Mouse (Mus musculus): Measurements from ENCODE around the gene Ccdc8. TPM values are rescaled to one million over a fixed set of nuclear protein-coding genes. Genes with fewer than 3 reads are reported as not detected.

Gene Ccdc8
- polyA plus RNA-seq, 1 experiment from 2014 or later: 4.5 TPM

DNA sequence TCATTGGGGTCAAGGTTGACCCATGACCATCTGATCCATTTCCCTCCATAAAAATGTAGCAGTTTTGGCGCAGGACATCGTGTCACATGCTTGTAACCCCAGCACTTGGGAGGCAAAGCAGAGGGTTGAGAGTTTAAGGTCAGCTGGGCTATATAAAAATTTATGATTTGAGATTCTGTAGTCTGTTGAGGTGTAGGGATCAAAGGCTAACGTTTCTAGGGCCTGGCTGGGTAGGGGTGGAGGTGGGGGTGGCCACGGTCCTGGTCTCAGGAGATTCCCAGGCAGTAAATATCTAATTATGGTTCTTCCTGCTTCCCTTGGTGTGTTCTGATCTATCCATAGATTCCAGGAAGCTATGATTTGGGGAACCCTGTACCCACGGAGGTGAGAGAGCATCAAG, 30.8 kb upstream of the Ccdc8 start:
- no peak overlapping the region for H3K9ac ChIP-seq (replicated peaks; ENCODE audit: low read length)
- no peak overlapping the region for H3K4me3 ChIP-seq (replicated peaks; ENCODE audit: low read depth, low read length)
- ATAC-seq (ENCODE audit: low FRiP score, low TSS enrichment) (no peak), DNase-seq (no peak)
- H3K4me1 ChIP-seq (ENCODE audit: control insufficient read depth, insufficient read depth, low read length): peaks cover 50% of the 10 kb centered on the region
- no peaks in the 10 kb centered on the region for H3K9me3 ChIP-seq (ENCODE audit: control insufficient read depth, low read length)
- no peaks in the 10 kb centered on the region for H3K27me3 ChIP-seq (ENCODE audit: control insufficient read depth, insufficient read depth, low read length)
- WGBS: 83% methylated on average over 5 of the region's 5 CpGs
- H3K27ac ChIP-seq (replicated peaks; ENCODE audit: low read depth, low read length): no peak overlapping the region
- H3K36me3 ChIP-seq (ENCODE audit: control insufficient read depth, insufficient read depth, low read length): 0 out of 2 replicates have a peak, but pooled peaks cover 8% of the 10 kb centered on the region
- H3K4me2 ChIP-seq (ENCODE audit: low read length): peak overlapping the region; percentile 79

DNA sequence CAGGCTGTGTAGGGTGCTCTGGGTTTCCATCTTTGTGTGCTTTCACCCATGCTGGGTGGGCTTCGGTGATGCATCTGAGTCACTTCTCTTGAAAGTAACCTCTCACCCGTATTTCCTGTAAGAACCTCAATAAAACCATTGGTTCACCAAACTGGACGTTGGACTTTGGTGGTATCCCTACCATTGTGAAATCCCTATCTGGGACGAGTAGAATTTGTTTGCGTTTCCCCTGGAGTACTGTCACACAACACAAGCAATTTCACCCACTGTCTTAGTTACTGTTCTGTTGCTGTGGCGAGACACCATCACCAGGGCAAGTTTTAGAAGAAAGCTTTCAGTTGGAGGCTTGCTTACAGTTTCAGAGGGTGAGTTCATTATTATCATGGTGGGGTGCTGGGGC, 24.1 kb upstream of the Ccdc8 start:
- Histone ChIP-seq H3K9ac (replicated peaks; ENCODE audit: low read length) (no peak overlapping the region), H3K36me3 (ENCODE audit: control insufficient read depth, insufficient read depth, low read length) (0 out of 2 replicates have a peak, but pooled peaks cover 2% of the 10 kb centered on the region), H3K9me3 (ENCODE audit: control insufficient read depth, low read length) (no peaks in the 10 kb centered on the region), H3K4me1 (ENCODE audit: control insufficient read depth, insufficient read depth, low read length) (no peaks in the 10 kb centered on the region), H3K27ac (replicated peaks; ENCODE audit: low read depth, low read length) (no peak overlapping the region), H3K4me2 (ENCODE audit: low read length) (no peak overlapping the region), H3K4me3 (replicated peaks; ENCODE audit: low read depth, low read length) (no peak overlapping the region), H3K27me3 (ENCODE audit: control insufficient read depth, insufficient read depth, low read length) (no peaks in the 10 kb centered on the region)
- 91% methylated on average over 6 of the region's 6 CpGs for WGBS
- DNase-seq (no peak), ATAC-seq (ENCODE audit: low FRiP score, low TSS enrichment) (no peak)

DNA sequence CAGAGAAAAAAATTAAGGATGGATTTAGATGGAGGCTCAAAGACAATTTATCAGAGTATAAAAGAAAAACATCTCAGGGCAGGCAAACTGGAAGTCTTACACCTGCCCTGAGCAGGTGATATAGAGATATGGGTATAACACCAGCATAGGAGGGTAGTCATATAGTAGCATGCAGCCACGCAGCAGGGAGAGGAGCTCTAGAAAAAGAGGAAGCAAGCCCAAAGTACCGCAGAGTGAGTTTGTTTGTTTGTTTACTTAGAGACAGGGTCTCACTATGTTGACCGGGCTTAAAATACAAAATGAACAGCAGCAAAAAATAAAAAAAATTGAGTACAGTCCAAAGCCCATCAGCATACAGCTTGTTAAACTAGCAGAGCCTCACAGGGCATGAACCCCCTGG, 21.3 kb upstream of the Ccdc8 start:
- Histone ChIP-seq H3K9me3 (ENCODE audit: control insufficient read depth, low read length) (no peaks in the 10 kb centered on the region), H3K4me2 (ENCODE audit: low read length) (no peak overlapping the region), H3K36me3 (ENCODE audit: control insufficient read depth, insufficient read depth, low read length) (no peaks in the 10 kb centered on the region), H3K4me3 (replicated peaks; ENCODE audit: low read depth, low read length) (no peak overlapping the region), H3K9ac (replicated peaks; ENCODE audit: low read length) (no peak overlapping the region), H3K4me1 (ENCODE audit: control insufficient read depth, insufficient read depth, low read length) (no peaks in the 10 kb centered on the region), H3K27me3 (ENCODE audit: control insufficient read depth, insufficient read depth, low read length) (no peaks in the 10 kb centered on the region), H3K27ac (replicated peaks; ENCODE audit: low read depth, low read length) (no peak overlapping the region)
- no peak for DNase-seq
- no peak for ATAC-seq (ENCODE audit: low FRiP score, low TSS enrichment)
- WGBS: 88% methylated on average over 3 of the region's 3 CpGs

DNA sequence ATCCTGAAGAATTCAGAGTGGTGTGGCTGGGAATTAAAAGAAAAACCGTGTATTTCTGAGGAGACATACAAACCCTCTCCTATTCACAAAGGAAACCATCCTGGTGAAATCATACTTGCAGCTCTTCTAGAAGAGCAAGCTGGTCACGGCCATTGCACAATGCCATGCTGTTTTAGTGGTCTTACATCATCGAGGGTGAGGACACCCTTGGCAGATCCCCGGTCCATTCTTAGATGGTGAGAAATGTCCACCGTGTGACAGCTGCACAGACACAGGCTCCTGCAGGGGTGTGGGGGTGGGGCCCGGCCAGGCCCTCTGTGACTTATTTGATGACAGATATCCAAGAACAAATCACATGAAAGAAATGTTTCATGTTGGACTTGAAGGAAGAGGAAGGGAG, 18.5 kb upstream of the Ccdc8 start:
- Histone ChIP-seq H3K4me2 (ENCODE audit: low read length) (no peak overlapping the region), H3K9ac (replicated peaks; ENCODE audit: low read length) (no peak overlapping the region), H3K4me3 (replicated peaks; ENCODE audit: low read depth, low read length) (no peak overlapping the region), H3K36me3 (ENCODE audit: control insufficient read depth, insufficient read depth, low read length) (no peaks in the 10 kb centered on the region), H3K27me3 (ENCODE audit: control insufficient read depth, insufficient read depth, low read length) (no peaks in the 10 kb centered on the region), H3K27ac (replicated peaks; ENCODE audit: low read depth, low read length) (no peak overlapping the region), H3K9me3 (ENCODE audit: control insufficient read depth, low read length) (no peaks in the 10 kb centered on the region), H3K4me1 (ENCODE audit: control insufficient read depth, insufficient read depth, low read length) (no peaks in the 10 kb centered on the region)
- 69% methylated on average over 6 of the region's 6 CpGs for WGBS
- DNase-seq: no peak
- no peak for ATAC-seq (ENCODE audit: low FRiP score, low TSS enrichment)

DNA sequence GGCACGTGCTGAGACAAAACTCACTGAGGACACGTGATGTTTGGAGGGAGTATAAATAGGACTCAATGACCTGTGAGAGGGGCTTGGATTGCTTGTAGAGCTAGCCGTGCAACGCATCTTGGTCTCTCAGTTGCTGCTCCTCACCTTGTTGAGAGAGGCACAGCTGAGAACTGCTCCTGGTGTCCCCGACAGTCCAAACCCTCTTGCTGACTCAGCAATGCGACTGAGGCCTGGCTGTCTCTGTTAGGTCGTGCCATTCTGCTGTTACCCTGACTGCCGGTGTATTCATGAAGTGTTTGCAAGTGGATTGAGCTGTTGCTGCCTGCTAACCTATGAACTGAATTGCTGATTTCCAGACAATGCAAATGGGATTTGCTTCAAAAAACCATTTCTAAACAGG, 16.2 kb upstream of the Ccdc8 start:
- H3K27ac ChIP-seq (replicated peaks; ENCODE audit: low read depth, low read length): no peak overlapping the region
- 56% methylated on average over 8 of the region's 8 CpGs for WGBS
- H3K27me3 ChIP-seq (ENCODE audit: control insufficient read depth, insufficient read depth, low read length): no peaks in the 10 kb centered on the region
- no peak overlapping the region for H3K9ac ChIP-seq (replicated peaks; ENCODE audit: low read length)
- H3K9me3 ChIP-seq (ENCODE audit: control insufficient read depth, low read length): no peaks in the 10 kb centered on the region
- no peak overlapping the region for H3K4me3 ChIP-seq (replicated peaks; ENCODE audit: low read depth, low read length)
- H3K4me1 ChIP-seq (ENCODE audit: control insufficient read depth, insufficient read depth, low read length): 0 out of 2 replicates have a peak, but pooled peaks cover 4% of the 10 kb centered on the region
- no peak for DNase-seq
- H3K36me3 ChIP-seq (ENCODE audit: control insufficient read depth, insufficient read depth, low read length): no peaks in the 10 kb centered on the region
- no peak overlapping the region for H3K4me2 ChIP-seq (ENCODE audit: low read length)
- ATAC-seq (ENCODE audit: low FRiP score, low TSS enrichment): no peak

DNA sequence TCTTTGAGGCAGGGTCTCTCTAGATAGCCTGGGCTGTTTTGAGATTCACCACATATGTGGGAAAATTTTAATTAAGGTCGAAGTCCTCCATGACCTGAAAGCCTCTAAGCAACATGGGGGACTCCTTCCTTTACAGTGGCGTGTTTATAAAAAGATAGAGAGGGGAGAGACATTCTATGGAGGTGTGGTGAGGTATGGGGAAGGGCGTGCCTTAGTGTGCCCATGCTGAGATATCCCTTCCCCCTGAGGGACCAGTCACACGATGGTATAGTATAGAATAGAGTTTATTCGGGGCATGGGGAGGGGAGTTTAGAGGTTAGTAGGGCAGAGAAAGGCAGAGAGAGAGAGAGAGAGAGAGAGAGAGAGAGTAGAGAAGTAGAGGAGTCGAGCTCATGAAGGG, 14.3 kb upstream of the Ccdc8 start:
- no peak overlapping the region for H3K27ac ChIP-seq (replicated peaks; ENCODE audit: low read depth, low read length)
- no peaks in the 10 kb centered on the region for H3K27me3 ChIP-seq (ENCODE audit: control insufficient read depth, insufficient read depth, low read length)
- 80% methylated on average over 6 of the region's 6 CpGs for WGBS
- no peaks in the 10 kb centered on the region for H3K9me3 ChIP-seq (ENCODE audit: control insufficient read depth, low read length)
- no peak for DNase-seq
- H3K4me2 ChIP-seq (ENCODE audit: low read length): no peak overlapping the region
- H3K4me1 ChIP-seq (ENCODE audit: control insufficient read depth, insufficient read depth, low read length): peaks cover 18% of the 10 kb centered on the region; the same call in 1 of the 2 replicates
- no peak overlapping the region for H3K4me3 ChIP-seq (replicated peaks; ENCODE audit: low read depth, low read length)
- ATAC-seq (ENCODE audit: low FRiP score, low TSS enrichment): no peak
- no peak overlapping the region for H3K9ac ChIP-seq (replicated peaks; ENCODE audit: low read length)
- no peaks in the 10 kb centered on the region for H3K36me3 ChIP-seq (ENCODE audit: control insufficient read depth, insufficient read depth, low read length)

DNA sequence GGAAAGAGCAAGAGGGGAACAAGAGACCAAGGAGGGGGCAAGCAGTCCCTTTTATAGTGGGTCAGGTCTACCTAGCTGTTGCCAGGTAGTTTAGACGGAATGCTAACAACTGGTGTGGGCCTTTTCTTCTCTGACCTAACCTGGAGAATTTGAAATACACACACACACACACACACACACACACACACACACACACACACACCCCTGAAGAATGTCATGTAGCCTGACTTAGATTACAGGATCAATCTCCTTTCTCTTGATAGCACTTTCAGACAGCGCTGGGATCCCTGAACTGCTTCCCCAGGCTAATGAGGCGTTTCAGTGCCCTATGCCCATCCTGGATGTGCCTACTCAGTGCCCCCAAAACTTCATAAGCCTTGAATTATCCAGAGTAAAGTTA, 13.9 kb upstream of the Ccdc8 start:
- DNase-seq: no peak
- ATAC-seq (ENCODE audit: low FRiP score, low TSS enrichment): no peak
- 81% methylated on average over 3 of the region's 3 CpGs for WGBS

DNA sequence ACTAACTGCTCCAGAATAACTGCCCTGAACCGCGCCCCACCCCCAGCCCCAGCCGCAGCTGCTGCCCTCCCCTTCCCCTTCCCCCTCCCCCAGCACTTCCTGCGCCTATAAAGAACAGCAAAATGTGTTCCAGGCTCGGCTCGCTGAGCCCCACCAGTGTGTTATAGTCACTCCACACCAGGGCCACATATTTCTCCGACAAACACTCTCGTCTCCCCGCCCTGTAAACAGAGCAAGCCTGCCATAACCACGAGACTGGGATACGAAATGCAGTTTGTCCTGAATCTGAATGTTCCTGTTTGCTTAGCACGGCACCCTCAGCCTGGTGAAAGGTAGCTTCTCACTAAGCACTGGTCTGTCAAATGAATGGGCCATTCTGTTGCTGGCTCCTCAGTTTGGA, 12.2 kb upstream of the Ccdc8 start:
- peak overlapping the region; percentile 37; the same call in 1 of the 2 replicates for H3K9ac ChIP-seq (replicated peaks; ENCODE audit: low read length)
- WGBS: 9% methylated on average over 12 of the region's 12 CpGs

More for the DNA sequence above, 13.9 kb upstream of the Ccdc8 start:
- no peaks in the 10 kb centered on the region for H3K27me3 ChIP-seq (ENCODE audit: control insufficient read depth, insufficient read depth, low read length)
- H3K27ac ChIP-seq (replicated peaks; ENCODE audit: low read depth, low read length): no peak overlapping the region
- no peak overlapping the region for H3K4me3 ChIP-seq (replicated peaks; ENCODE audit: low read depth, low read length)
- no peaks in the 10 kb centered on the region for H3K9me3 ChIP-seq (ENCODE audit: control insufficient read depth, low read length)
- H3K4me1 ChIP-seq (ENCODE audit: control insufficient read depth, insufficient read depth, low read length): peaks cover 22% of the 10 kb centered on the region; the same call in 1 of the 2 replicates
- H3K4me2 ChIP-seq (ENCODE audit: low read length): no peak overlapping the region
- H3K9ac ChIP-seq (replicated peaks; ENCODE audit: low read length): no peak overlapping the region
- no peaks in the 10 kb centered on the region for H3K36me3 ChIP-seq (ENCODE audit: control insufficient read depth, insufficient read depth, low read length)

DNA sequence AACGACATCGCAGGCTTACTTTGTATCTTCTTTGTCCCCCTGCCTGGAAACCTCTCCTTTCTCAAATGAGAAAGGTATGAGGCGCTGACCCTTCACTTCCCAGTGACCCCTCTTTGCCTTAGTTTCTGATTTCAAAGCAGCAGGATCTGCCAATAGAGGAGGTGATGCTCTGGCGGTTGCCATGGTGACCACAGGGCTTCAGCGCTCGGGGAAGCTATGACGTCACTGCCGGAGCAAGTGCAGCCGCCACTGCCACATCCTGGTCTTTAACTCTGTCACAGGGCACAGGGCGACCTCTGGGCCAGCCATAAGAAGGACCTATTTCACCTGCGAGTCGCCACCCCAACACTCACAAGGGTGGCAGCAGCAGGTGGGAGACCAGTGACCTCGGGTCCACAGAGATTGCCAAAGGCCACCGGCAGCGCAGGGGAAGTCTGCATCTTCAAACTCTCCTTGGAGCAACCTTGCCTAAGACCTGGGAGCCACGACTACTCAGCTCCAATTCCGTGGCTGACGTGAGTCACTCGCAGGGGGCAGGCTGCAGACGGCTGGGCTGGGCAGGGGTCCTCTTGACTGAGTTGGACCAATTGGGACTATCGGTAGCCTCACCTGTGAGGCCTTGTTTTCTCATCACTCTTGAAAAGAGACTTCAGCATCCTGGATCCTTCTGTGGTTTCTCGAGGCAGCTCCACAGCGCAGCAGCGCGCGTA, 9.5 kb upstream of the Ccdc8 start, which contains the start of gene Gm42372:
Gene Gm42372, plus strand, starts transcription at position 228 of the 710 bp plus-strand sequence.
- H3K4me2 ChIP-seq (ENCODE audit: low read length): peak within 1 kb of the TSS; percentile 86
- WGBS: 17% methylated on average over 26 of the region's 26 CpGs
- H3K27ac ChIP-seq (replicated peaks; ENCODE audit: low read depth, low read length): peak within 1 kb of the TSS; percentile 71
- DNase-seq (peak; percentile 96), ATAC-seq (ENCODE audit: low FRiP score, low TSS enrichment) (peak; percentile 82)
- no peaks in the 10 kb centered on the region for H3K9me3 ChIP-seq (ENCODE audit: control insufficient read depth, low read length)
- no peaks in the 10 kb centered on the region for H3K27me3 ChIP-seq (ENCODE audit: control insufficient read depth, insufficient read depth, low read length)
- H3K4me3 ChIP-seq (replicated peaks; ENCODE audit: low read depth, low read length): peak within 1 kb of the TSS; percentile 45
- H3K36me3 ChIP-seq (ENCODE audit: control insufficient read depth, insufficient read depth, low read length): no peaks in the 10 kb centered on the region
- peaks cover 37% of the 10 kb centered on the region; the same call in 1 of the 2 replicates for H3K4me1 ChIP-seq (ENCODE audit: control insufficient read depth, insufficient read depth, low read length)
- H3K9ac ChIP-seq (replicated peaks; ENCODE audit: low read length): peak within 1 kb of the TSS; percentile 67

More for the DNA sequence above, 12.2 kb upstream of the Ccdc8 start:
- Histone ChIP-seq H3K4me3 (replicated peaks; ENCODE audit: low read depth, low read length) (no peak overlapping the region), H3K27ac (replicated peaks; ENCODE audit: low read depth, low read length) (peak overlapping the region; percentile 55), H3K4me1 (ENCODE audit: control insufficient read depth, insufficient read depth, low read length) (peaks cover 26% of the 10 kb centered on the region; the same call in 1 of the 2 replicates), H3K36me3 (ENCODE audit: control insufficient read depth, insufficient read depth, low read length) (no peaks in the 10 kb centered on the region), H3K9me3 (ENCODE audit: control insufficient read depth, low read length) (no peaks in the 10 kb centered on the region), H3K27me3 (ENCODE audit: control insufficient read depth, insufficient read depth, low read length) (no peaks in the 10 kb centered on the region), H3K4me2 (ENCODE audit: low read length) (peak overlapping the region; percentile 40)
- DNase-seq (peak; percentile 52), ATAC-seq (ENCODE audit: low FRiP score, low TSS enrichment) (no peak)
